Mouse (Mus musculus) right cerebral cortex, postnatal 14 days (tissue): ENCODE data around the gene Gpr161.
"Not testable (repeated sequence)": the region's sequence is repeated elsewhere in the genome, so short reads cannot be mapped to it uniquely, and the experiment has no call there.

Source experiments
- DNase-seq: peaks from one replicate; pipeline ENCODE4 v3.0.0; 2022

Gene Gpr161

GRCm38 (mm10) chr1:165320141-165320934 lies 24.7 kb downstream of the Gpr161 start:
- peak; percentile 84 for DNase-seq

- DNase-seq = no peak
Observed at GRCm38 (mm10) chr1:165321393-165321861, 25.8 kb downstream of the Gpr161 start.

GRCm38 (mm10) chr1:165321891-165322290 lies 26.3 kb downstream of the Gpr161 start:
- DNase-seq = no peak

DNA sequence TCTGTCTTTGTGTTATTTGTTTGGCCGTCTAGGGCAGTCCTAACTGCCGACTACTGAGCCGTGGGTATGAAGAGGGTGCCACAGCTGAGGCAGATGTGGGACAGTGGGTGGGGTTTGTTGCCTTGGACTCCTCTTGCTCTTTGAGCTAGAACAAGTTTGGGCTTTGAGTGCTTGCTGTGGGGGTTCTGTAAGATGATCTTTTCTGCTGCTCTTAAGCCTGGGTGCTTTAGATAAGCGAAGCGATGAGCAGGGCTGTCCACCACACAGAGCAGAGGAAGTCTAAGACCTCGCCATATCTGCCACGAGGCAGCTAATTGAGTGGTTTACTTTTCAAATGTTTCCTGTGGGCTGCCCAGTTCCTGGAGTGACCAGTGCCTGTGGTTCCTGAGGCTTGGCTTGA lies 27.3 kb downstream of the Gpr161 start:
- DNase-seq = no peak

DNA sequence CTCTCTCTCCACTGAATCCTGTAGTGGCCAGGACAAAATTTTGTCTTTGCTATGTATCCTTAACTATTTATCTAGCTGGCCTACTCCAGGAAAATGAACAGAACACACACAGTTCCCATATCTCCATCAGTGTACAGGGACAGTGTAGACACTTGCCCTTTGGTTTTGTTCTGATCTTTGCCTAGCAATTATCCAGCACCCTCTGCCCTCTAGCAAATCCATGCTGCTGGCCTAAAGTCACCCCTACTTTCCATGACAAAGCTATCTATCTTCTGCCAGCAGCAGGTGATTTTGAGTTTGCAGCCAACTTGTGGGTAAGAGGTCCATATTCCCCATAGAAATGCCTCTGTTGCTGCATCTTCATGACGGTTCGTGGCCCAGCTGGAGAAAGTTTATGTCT lies 31.8 kb downstream of the Gpr161 start:
- no peak for DNase-seq

GRCm38 (mm10) chr1:165327831-165328230 lies 32.2 kb downstream of the Gpr161 start:
- DNase-seq = no peak

- not testable (repeated sequence) for DNase-seq
Observed at GRCm38 (mm10) chr1:165328384-165329289, 33.0 kb downstream of the Gpr161 start.

DNA sequence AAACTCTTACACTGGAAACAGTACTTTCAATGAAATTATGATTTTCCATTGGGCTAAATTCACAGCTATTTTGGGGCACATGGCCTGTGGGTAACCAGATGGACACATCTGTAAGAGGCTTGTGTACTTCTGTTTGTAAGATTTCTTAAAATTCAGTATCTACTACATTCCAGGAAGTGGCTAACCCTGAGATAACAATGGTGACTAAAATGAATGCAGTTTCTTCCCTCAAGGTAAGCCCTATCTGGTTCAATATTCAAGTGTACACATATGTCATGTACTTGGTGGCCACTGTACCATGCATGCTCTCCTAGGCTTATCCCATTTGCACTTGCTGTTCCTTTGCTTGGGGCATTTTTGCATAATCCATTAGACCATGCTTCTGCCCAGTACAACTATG lies 35.3 kb downstream of the Gpr161 start:
- DNase-seq = no peak

GRCm38 (mm10) chr1:165332797-165333196 lies 37.2 kb downstream of the Gpr161 start:
- no peak for DNase-seq

DNA sequence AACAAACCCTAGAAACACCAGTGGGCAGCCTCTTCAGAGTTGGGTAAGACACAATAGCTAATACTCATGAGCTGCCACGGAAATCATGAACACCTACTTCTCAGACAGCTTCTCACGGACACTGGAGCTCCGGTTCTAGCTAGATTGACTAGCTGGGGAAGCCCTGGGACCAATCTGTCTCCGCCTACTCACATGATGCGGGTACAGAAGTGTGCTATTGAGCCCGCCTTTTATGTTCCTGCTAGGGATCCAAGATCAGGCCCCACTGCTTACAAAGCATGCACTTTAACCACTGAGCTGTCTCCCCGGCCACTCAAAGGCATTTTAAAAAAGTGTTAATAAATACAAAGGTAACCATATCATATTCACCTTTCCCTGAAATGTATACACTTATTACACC lies 46.5 kb downstream of the Gpr161 start:
- no peak for DNase-seq

- DNase-seq = no peak
Observed at GRCm38 (mm10) chr1:165344453-165344852, 48.9 kb downstream of the Gpr161 start.

GRCm38 (mm10) chr1:165348627-165349026 lies 53.0 kb downstream of the Gpr161 start:
- DNase-seq = no peak

GRCm38 (mm10) chr1:165356347-165356746 lies 60.8 kb downstream of the Gpr161 start:
- DNase-seq = no peak

DNA sequence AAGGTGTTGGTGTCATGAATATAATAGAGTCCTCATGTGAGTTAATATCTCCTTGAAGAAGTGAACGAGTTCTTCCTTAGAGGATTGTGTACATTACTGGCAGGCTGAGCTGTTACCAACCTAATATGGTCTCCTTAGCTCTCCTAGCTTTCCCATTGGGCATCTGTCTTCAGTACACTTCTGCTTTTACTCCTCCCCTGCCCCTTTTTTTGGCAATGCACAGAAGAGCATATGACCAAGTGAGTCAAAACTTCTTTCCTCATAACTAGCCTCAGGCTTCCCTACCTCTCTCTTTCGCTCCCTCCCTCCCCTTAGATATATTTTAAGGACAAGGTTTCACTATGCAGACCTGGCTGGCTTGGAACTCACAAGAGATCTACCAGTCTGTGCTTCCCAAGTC lies 67.7 kb downstream of the Gpr161 start:
- DNase-seq = no peak

- no peak for DNase-seq
Observed at GRCm38 (mm10) chr1:165365057-165365456, 69.5 kb downstream of the Gpr161 start.

- DNase-seq = no peak
Observed at GRCm38 (mm10) chr1:165370990-165371389, 75.4 kb downstream of the Gpr161 start.

- DNase-seq = no peak
Observed at GRCm38 (mm10) chr1:165373839-165374238, 78.2 kb downstream of the Gpr161 start.
